Mouse (Mus musculus) embryo, embryonic 9.5 days (tissue): ENCODE measurements around the gene Plekho2.

Source experiments
- DNase-seq: peaks from one replicate; pipeline ENCODE4 v3.0.0-alpha.2; 2017; ENCODE audit errors: extremely low spot score

The Plekho2 gene

GRCm38 (mm10) chr9:65531283-65531682 is 48.6 kb downstream of the Plekho2 start:
- DNase-seq: no peak

- no peak for DNase-seq
These were observed 50.2 kb downstream of the Plekho2 start for GRCm38 (mm10) chr9:65529659-65530058.

- DNase-seq: no peak
These were observed 51.3 kb downstream of the Plekho2 start for GRCm38 (mm10) chr9:65528417-65529038.

GRCm38 (mm10) chr9:65525445-65526195 is 54.2 kb downstream of the Plekho2 start:
- DNase-seq: no peak

GRCm38 (mm10) chr9:65523611-65524364 is 56.1 kb downstream of the Plekho2 start:
- peak; percentile 81 for DNase-seq

GRCm38 (mm10) chr9:65520505-65520876 is 59.3 kb downstream of the Plekho2 start:
- DNase-seq: peak; percentile 40

GRCm38 (mm10) chr9:65519807-65520504 is 59.9 kb downstream of the Plekho2 start, which contains the start of gene Ankdd1a:
Gene Ankdd1a, minus strand, starts transcription at chr9:65520193.
- DNase-seq: peak; percentile 48

- DNase-seq: no peak
These were observed 65.0 kb downstream of the Plekho2 start for GRCm38 (mm10) chr9:65514851-65515261.

- DNase-seq: no peak
These were observed 65.4 kb downstream of the Plekho2 start for GRCm38 (mm10) chr9:65514431-65514830.

GRCm38 (mm10) chr9:65512520-65512919 is 67.3 kb downstream of the Plekho2 start:
- DNase-seq: no peak

- DNase-seq: no peak
These were observed 71.4 kb downstream of the Plekho2 start for GRCm38 (mm10) chr9:65508449-65508848.

- DNase-seq: no peak
These were observed 76.9 kb downstream of the Plekho2 start for GRCm38 (mm10) chr9:65502721-65503505.
